Mouse (Mus musculus): Measurements from ENCODE around the gene Gm29609. TPM values are rescaled to one million over a fixed set of nuclear protein-coding genes. Genes with fewer than 3 reads are reported as not detected.
A peak's percentile ranks its signal among the peaks of the same experiment; 100 is the strongest.

Gm29609 gene
- polyA plus RNA-seq, 1 experiment from 2014 or later: 1.7 TPM

GRCm38 (mm10) chr5:31121111-31121510, 58.6 kb downstream of the Gm29609 start:
- no peak for ATAC-seq (replicated peaks)
- H3K36me3 ChIP-seq (replicated peaks): no peaks in the 10 kb centered on the region
- no peak overlapping the region for H3K4me3 ChIP-seq
- H3K9me3 ChIP-seq: no peaks in the 10 kb centered on the region
- H3K9ac ChIP-seq: no peak overlapping the region
- no peak overlapping the region for H3K27ac ChIP-seq
- no peaks in the 10 kb centered on the region for H3K4me1 ChIP-seq
- WGBS: 89% methylated on average over 8 of the region's 8 CpGs
- no peaks in the 10 kb centered on the region for H3K27me3 ChIP-seq (replicated peaks)
- H3K4me2 ChIP-seq: no peak overlapping the region

GRCm38 (mm10) chr5:31116912-31117311, 62.8 kb downstream of the Gm29609 start:
- no peaks in the 10 kb centered on the region for H3K27me3 ChIP-seq (replicated peaks)
- H3K4me3 ChIP-seq: no peak overlapping the region
- H3K9ac ChIP-seq: no peak overlapping the region
- H3K27ac ChIP-seq: no peak overlapping the region
- H3K36me3 ChIP-seq (replicated peaks): no peaks in the 10 kb centered on the region
- WGBS: 36% methylated on average over 10 of the region's 10 CpGs
- no peak for ATAC-seq (replicated peaks)
- H3K4me2 ChIP-seq: no peak overlapping the region
- no peaks in the 10 kb centered on the region for H3K4me1 ChIP-seq
- H3K9me3 ChIP-seq: no peaks in the 10 kb centered on the region

- ATAC-seq (replicated peaks): no peak
- Histone ChIP-seq H3K4me2 (no peak within 1 kb of the TSS), H3K4me1 (no peaks in the 10 kb centered on the region), H3K4me3 (no peak within 1 kb of the TSS), H3K27ac (no peak within 1 kb of the TSS), H3K27me3 (replicated peaks) (no peaks in the 10 kb centered on the region), H3K9me3 (no peaks in the 10 kb centered on the region), H3K9ac (no peak within 1 kb of the TSS), H3K36me3 (replicated peaks) (no peaks in the 10 kb centered on the region)
- WGBS: 45% methylated on average over 3 of the region's 3 CpGs
Observed at GRCm38 (mm10) chr5:31116354-31116753, 63.4 kb downstream of the Gm29609 start, which contains the start of gene Trim54. Gene Trim54 (plus strand): TSS chr5:31116712.

- WGBS: 34% methylated on average over 7 of the region's 7 CpGs
- H3K36me3 ChIP-seq (replicated peaks): no peaks in the 10 kb centered on the region
- no peak overlapping the region for H3K4me2 ChIP-seq
Observed at GRCm38 (mm10) chr5:31110781-31111180, 68.9 kb downstream of the Gm29609 start.

GRCm38 (mm10) chr5:31108000-31108490, 71.7 kb downstream of the Gm29609 start, which contains the start of gene Slc30a3:
Gene Slc30a3 (minus strand): TSS chr5:31108237.
- WGBS: 94% methylated on average over 18 of the region's 18 CpGs
- no peak for ATAC-seq (replicated peaks)
- H3K9me3 ChIP-seq: no peaks in the 10 kb centered on the region

More at GRCm38 (mm10) chr5:31110781-31111180, 68.9 kb downstream of the Gm29609 start:
- H3K4me1 ChIP-seq: no peaks in the 10 kb centered on the region
- H3K27ac ChIP-seq: no peak overlapping the region
- no peaks in the 10 kb centered on the region for H3K9me3 ChIP-seq
- no peaks in the 10 kb centered on the region for H3K27me3 ChIP-seq (replicated peaks)
- no peak for ATAC-seq (replicated peaks)
- no peak overlapping the region for H3K4me3 ChIP-seq
- no peak overlapping the region for H3K9ac ChIP-seq

GRCm38 (mm10) chr5:31105814-31106335, 73.8 kb downstream of the Gm29609 start, which contains the start of gene Dnajc5g:
Gene Dnajc5g (plus strand): TSS chr5:31106285.
- no peak within 1 kb of the TSS for H3K9ac ChIP-seq
- 86% methylated on average over 9 of the region's 9 CpGs for WGBS
- ATAC-seq (replicated peaks): no peak

More at GRCm38 (mm10) chr5:31108000-31108490, 71.7 kb downstream of the Gm29609 start, which contains the start of gene Slc30a3:
- H3K27me3 ChIP-seq (replicated peaks): no peaks in the 10 kb centered on the region
- H3K27ac ChIP-seq: no peak within 1 kb of the TSS
- no peaks in the 10 kb centered on the region for H3K4me1 ChIP-seq
- H3K36me3 ChIP-seq (replicated peaks): no peaks in the 10 kb centered on the region
- no peak within 1 kb of the TSS for H3K9ac ChIP-seq
- no peak within 1 kb of the TSS for H3K4me2 ChIP-seq
- no peak within 1 kb of the TSS for H3K4me3 ChIP-seq

GRCm38 (mm10) chr5:31095711-31096480, 83.8 kb downstream of the Gm29609 start:
- Histone ChIP-seq H3K4me1 (peaks cover 30% of the 10 kb centered on the region), H3K36me3 (replicated peaks) (no peaks in the 10 kb centered on the region), H3K27ac (no peak overlapping the region), H3K4me2 (peak overlapping the region; percentile 53), H3K27me3 (replicated peaks) (peaks cover 64% of the 10 kb centered on the region), H3K9ac (no peak overlapping the region), H3K4me3 (peak overlapping the region; percentile 14; the same call in 1 of the 2 replicates), H3K9me3 (no peaks in the 10 kb centered on the region)
- WGBS: 20% methylated on average over 11 of the region's 11 CpGs
- peak; percentile 24; the same call in 1 of the 2 replicates for ATAC-seq (replicated peaks)

More at GRCm38 (mm10) chr5:31105814-31106335, 73.8 kb downstream of the Gm29609 start, which contains the start of gene Dnajc5g:
- no peak within 1 kb of the TSS for H3K4me3 ChIP-seq
- no peaks in the 10 kb centered on the region for H3K36me3 ChIP-seq (replicated peaks)
- no peaks in the 10 kb centered on the region for H3K4me1 ChIP-seq
- H3K9me3 ChIP-seq: no peaks in the 10 kb centered on the region
- no peak within 1 kb of the TSS for H3K4me2 ChIP-seq
- H3K27ac ChIP-seq: no peak within 1 kb of the TSS
- H3K27me3 ChIP-seq (replicated peaks): no peaks in the 10 kb centered on the region

GRCm38 (mm10) chr5:31094799-31095691, 84.7 kb downstream of the Gm29609 start:
- Histone ChIP-seq H3K9ac (peak overlapping the region; percentile 0; the same call in 1 of the 2 replicates), H3K4me1 (peaks cover 30% of the 10 kb centered on the region), H3K4me3 (peak overlapping the region; percentile 14), H3K36me3 (replicated peaks) (no peaks in the 10 kb centered on the region), H3K4me2 (peak overlapping the region; percentile 53), H3K9me3 (no peaks in the 10 kb centered on the region), H3K27ac (no peak overlapping the region), H3K27me3 (replicated peaks) (peaks cover 72% of the 10 kb centered on the region)
- WGBS: under 1% methylated on average over 59 of the region's 59 CpGs
- ATAC-seq (replicated peaks): peak; percentile 7; the same call in 1 of the 2 replicates

Other genes with a start within 250 kb of the Gm29609 start
- 62.7 and 66.5 TPM in 2 replicates for gene Cgref1, start 234.3 kb downstream of the Gm29609 start, polyA plus RNA-seq (2015; fragmentation: Nextera tagmentation; extraction: Ambion mirVana)
- 110 and 113 TPM in 2 replicates for gene Preb, start 219.6 kb downstream of the Gm29609 start, polyA plus RNA-seq (2015; fragmentation: Nextera tagmentation; extraction: Ambion mirVana)
- gene Tcf23, start 211.2 kb downstream of the Gm29609 start, polyA plus RNA-seq (2015; fragmentation: Nextera tagmentation; extraction: Ambion mirVana): 0.08 TPM in 1 of 2 replicates, not detected in the other
- 161 and 164 TPM in 2 replicates for gene Atraid, start 131.6 kb downstream of the Gm29609 start, polyA plus RNA-seq (2015; fragmentation: Nextera tagmentation; extraction: Ambion mirVana)
- 26.9 and 29.1 TPM in 2 replicates for gene Slc5a6, start 131.0 kb downstream of the Gm29609 start, polyA plus RNA-seq (2015; fragmentation: Nextera tagmentation; extraction: Ambion mirVana)
- 14.9 and 16.2 TPM in 2 replicates for gene Cad, start 125.1 kb downstream of the Gm29609 start, polyA plus RNA-seq (2015; fragmentation: Nextera tagmentation; extraction: Ambion mirVana)
- gene Dnajc5g, start 73.6 kb downstream of the Gm29609 start, polyA plus RNA-seq (2015; fragmentation: Nextera tagmentation; extraction: Ambion mirVana): not detected in 2 replicates
- gene Slc30a3, start 71.7 kb downstream of the Gm29609 start, polyA plus RNA-seq (2015; fragmentation: Nextera tagmentation; extraction: Ambion mirVana): 20.4 and 21.5 TPM in 2 replicates
- gene Trim54, start 63.2 kb downstream of the Gm29609 start, polyA plus RNA-seq (2015; fragmentation: Nextera tagmentation; extraction: Ambion mirVana): not detected in 2 replicates
- not detected in 2 replicates for gene Ucn, start 41.1 kb downstream of the Gm29609 start, polyA plus RNA-seq (2015; fragmentation: Nextera tagmentation; extraction: Ambion mirVana)
- 51.5 and 57.8 TPM in 2 replicates for gene Mpv17, start 25.7 kb downstream of the Gm29609 start, polyA plus RNA-seq (2015; fragmentation: Nextera tagmentation; extraction: Ambion mirVana)
- gene Gtf3c2, start 233 bp upstream of the Gm29609 start, polyA plus RNA-seq (2015; fragmentation: Nextera tagmentation; extraction: Ambion mirVana): 72.3 and 73.6 TPM in 2 replicates
- 125 and 126 TPM in 2 replicates for gene Snx17, start 13.3 kb upstream of the Gm29609 start, polyA plus RNA-seq (2015; fragmentation: Nextera tagmentation; extraction: Ambion mirVana)
- 85.0 and 92.1 TPM in 2 replicates for gene Eif2b4, start 13.5 kb upstream of the Gm29609 start, polyA plus RNA-seq (2015; fragmentation: Nextera tagmentation; extraction: Ambion mirVana)
- gene Zfp513, start 22.4 kb upstream of the Gm29609 start, polyA plus RNA-seq (2015; fragmentation: Nextera tagmentation; extraction: Ambion mirVana): 17.0 and 19.4 TPM in 2 replicates
- 191 and 200 TPM in 2 replicates for gene Ppm1g, start 40.8 kb upstream of the Gm29609 start, polyA plus RNA-seq (2015; fragmentation: Nextera tagmentation; extraction: Ambion mirVana)
- gene Nrbp1, start 61.0 kb upstream of the Gm29609 start, polyA plus RNA-seq (2015; fragmentation: Nextera tagmentation; extraction: Ambion mirVana): 169 and 177 TPM in 2 replicates
- gene Gm9970, start 61.3 kb upstream of the Gm29609 start, polyA plus RNA-seq (2015; fragmentation: Nextera tagmentation; extraction: Ambion mirVana): 0.45 and 0.69 TPM in 2 replicates
- gene Krtcap3, start 71.8 kb upstream of the Gm29609 start, polyA plus RNA-seq (2015; fragmentation: Nextera tagmentation; extraction: Ambion mirVana): 2.5 and 3.2 TPM in 2 replicates
- 34.3 and 36.6 TPM in 2 replicates for gene Ift172, start 111.2 kb upstream of the Gm29609 start, polyA plus RNA-seq (2015; fragmentation: Nextera tagmentation; extraction: Ambion mirVana)
- gene Fndc4, start 116.2 kb upstream of the Gm29609 start, polyA plus RNA-seq (2015; fragmentation: Nextera tagmentation; extraction: Ambion mirVana): 107 and 113 TPM in 2 replicates
- gene Gckr, start 117.5 kb upstream of the Gm29609 start, polyA plus RNA-seq (2015; fragmentation: Nextera tagmentation; extraction: Ambion mirVana): 0.50 and 0.74 TPM in 2 replicates